Mouse (Mus musculus): ENCODE measurements at regions not wholly inside any gene's neighbourhood (a gene's known extent, or its start where the extent isn't known, plus 50 kb on each side); places are given as distances from the start of the nearest gene placed in this dataset.
A peak's percentile ranks its signal among the peaks of the same experiment; 100 is the strongest.

- no peak for TF ChIP-seq EP300 (IDR thresholded peaks at IDR 0.05; ENCODE audit: low read length)
- no peak for TF ChIP-seq ZNF384 (IDR thresholded peaks at IDR 0.05; ENCODE audit: low read depth, low read length)
- TF ChIP-seq PAX5 (IDR thresholded peaks at IDR 0.05; ENCODE audit: low read length): no peak
- TF ChIP-seq POLR2AphosphoS2 (IDR thresholded peaks at IDR 0.05; ENCODE audit: low read depth, low read length): no peak
- TF ChIP-seq ETS1 (conservative IDR thresholded peaks at IDR 0.05; ENCODE audit: low read depth, low read length): no peak
- no peak for TF ChIP-seq JUN (IDR thresholded peaks at IDR 0.05; ENCODE audit: insufficient read depth, low read depth, low read length)
- no peak for TF ChIP-seq TCF12 (IDR thresholded peaks at IDR 0.05; ENCODE audit: low read depth, low read length)
- TF ChIP-seq RCOR1 (conservative IDR thresholded peaks at IDR 0.05; ENCODE audit: low read depth, low read length): no peak
- TF ChIP-seq CHD2 (IDR thresholded peaks at IDR 0.05; ENCODE audit: low read length): no peak
- no peak for TF ChIP-seq MAZ (IDR thresholded peaks at IDR 0.05; ENCODE audit: low read depth, low read length)
- no peak for TF ChIP-seq USF2 (conservative IDR thresholded peaks at IDR 0.05; ENCODE audit: low read depth, low read length)
- TF ChIP-seq ZMIZ1 (IDR thresholded peaks at IDR 0.05; ENCODE audit: low read depth, low read length): no peak
- no peak for TF ChIP-seq NRF1 (IDR thresholded peaks at IDR 0.05; ENCODE audit: low read depth, low read length)
- TF ChIP-seq E2F4 (IDR thresholded peaks at IDR 0.05; ENCODE audit: insufficient replicate concordance, low read depth, low read length): no peak
- no peak for TF ChIP-seq SMC3 (IDR thresholded peaks at IDR 0.05; ENCODE audit: low read depth, low read length)
- TF ChIP-seq BHLHE40 (IDR thresholded peaks at IDR 0.05; ENCODE audit: low read depth, low read length): no peak
- no peak for TF ChIP-seq NELFE (IDR thresholded peaks at IDR 0.05; ENCODE audit: low read depth, low read length)
- dilution Hi-C loops (cut with MboI; ENCODE audit: extremely low pct_ligation_motif_present, extremely low pct_unique_long_range_greater_than_20kb, low sequenced_read_pairs): no loop called here
- Histone ChIP-seq H3K27ac (ENCODE audit: insufficient read depth, low read depth) (no peak overlapping the region), H3K79me2 (replicated peaks; ENCODE audit: control insufficient read depth, extremely low read depth, insufficient read depth, poor library complexity, severe bottlenecking) (no peaks in the 10 kb centered on the region), H3K4me3 (replicated peaks in 1 of 3; ENCODE audit: low read depth in 2 of 3, low read length in 2 of 3, poor library complexity in 1 of 3) (no peak overlapping the region), H3K9me3 (replicated peaks; ENCODE audit: low read length) (peaks cover 3% of the 10 kb centered on the region), H3K4me2 (ENCODE audit: insufficient read depth, low read depth, poor library complexity, severe bottlenecking) (no peak overlapping the region), H3K4me1 (ENCODE audit: control insufficient read depth in 1 of 2, insufficient read depth in 2 of 2) (no peaks in the 10 kb centered on the region), H3K36me3 (replicated peaks in 1 of 2; ENCODE audit: control insufficient read depth in 1 of 2, insufficient read depth in 1 of 2, low read length in 1 of 2) (peaks cover 0 to 3% of the 10 kb centered on the region in 2 experiments), H3K9ac (ENCODE audit: insufficient read depth, low read depth) (no peak overlapping the region), H3K27me3 (replicated peaks) (no peaks in the 10 kb centered on the region)
- no peak for DNase-seq (ENCODE audit: extremely low read depth)
- in situ Hi-C loops (cut with MboI; ENCODE audit: low pct_ligation_motif_present, low pct_unique_long_range_greater_than_20kb, low sequenced_read_pairs): no loop called here
These were observed 76.2 kb upstream of the Nrbf2 start for GRCm38 (mm10) chr10:67361281-67361680.

DNA sequence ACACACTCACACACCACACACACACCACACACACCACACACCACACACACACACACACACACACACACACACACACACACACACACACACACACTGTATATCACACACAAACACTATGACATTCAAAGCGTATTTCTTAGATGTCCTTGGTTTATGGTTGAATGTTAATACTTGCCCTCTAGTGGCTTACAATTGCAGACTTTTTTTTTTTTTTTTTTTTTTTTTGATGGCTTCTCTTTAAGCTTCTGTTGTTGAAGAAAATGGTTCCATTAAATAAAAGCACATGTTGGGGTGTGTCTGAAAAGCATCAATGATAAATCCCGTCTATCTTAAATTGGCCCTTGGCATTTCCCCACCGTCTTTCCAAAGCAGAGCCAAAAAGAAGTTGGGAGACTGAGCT is 79.5 kb upstream of the Nrbf2 start:
- in situ Hi-C loops (cut with MboI; ENCODE audit: low pct_ligation_motif_present, low pct_unique_long_range_greater_than_20kb, low sequenced_read_pairs): no loop called here

More for the DNA sequence above, 79.5 kb upstream of the Nrbf2 start:
- H3K4me2 ChIP-seq (ENCODE audit: insufficient read depth, low read depth, poor library complexity, severe bottlenecking): no peak overlapping the region
- dilution Hi-C loops (cut with MboI; ENCODE audit: extremely low pct_ligation_motif_present, extremely low pct_unique_long_range_greater_than_20kb, low sequenced_read_pairs): no loop called here
- peaks cover 0 to 3% of the 10 kb centered on the region in 2 experiments for H3K36me3 ChIP-seq (replicated peaks in 1 of 2; ENCODE audit: control insufficient read depth in 1 of 2, insufficient read depth in 1 of 2, low read length in 1 of 2)
- no peak overlapping the region for H3K27ac ChIP-seq (ENCODE audit: insufficient read depth, low read depth)
- H3K4me3 ChIP-seq (replicated peaks in 1 of 3; ENCODE audit: low read depth in 2 of 3, low read length in 2 of 3, poor library complexity in 1 of 3): no peak overlapping the region
- H3K4me1 ChIP-seq (ENCODE audit: control insufficient read depth in 1 of 2, insufficient read depth in 2 of 2): no peaks in the 10 kb centered on the region
- no peaks in the 10 kb centered on the region for H3K27me3 ChIP-seq (replicated peaks)
- H3K79me2 ChIP-seq (replicated peaks; ENCODE audit: control insufficient read depth, extremely low read depth, insufficient read depth, poor library complexity, severe bottlenecking): no peaks in the 10 kb centered on the region
- H3K9ac ChIP-seq (ENCODE audit: insufficient read depth, low read depth): no peak overlapping the region
- TF ChIP-seq ZNF384 (IDR thresholded peaks at IDR 0.05; ENCODE audit: low read depth, low read length): peak; percentile 93
- TF ChIP-seq EP300 (IDR thresholded peaks at IDR 0.05; ENCODE audit: low read length): no peak
- 0 out of 2 replicates have a peak, but pooled peaks have one; percentile 5 for TF ChIP-seq SMC3 (IDR thresholded peaks at IDR 0.05; ENCODE audit: low read depth, low read length)
- peak in 1 of 2 experiments; percentile 18; a peak in 1 of 4 replicates for TF ChIP-seq CTCF (conservative IDR thresholded peaks at IDR 0.05 in 1 of 2, IDR thresholded peaks at IDR 0.05 in 1 of 2; ENCODE audit: low read depth in 2 of 2, low read length in 2 of 2)
- DNase-seq (ENCODE audit: extremely low read depth): no peak
- H3K9me3 ChIP-seq (replicated peaks; ENCODE audit: low read length): no peaks in the 10 kb centered on the region
